Mouse (Mus musculus) urinary bladder, adult 18-20 months (tissue): ENCODE measurements around the gene Dusp1.

Experiments used
- DNase-seq, 2 experiments: peaks; one replicate each; pipeline ENCODE4 v3.0.0; 2022; ENCODE audit warnings: low spot score in 2 of 2, mixed read lengths in 2 of 2

Gene Dusp1

DNA sequence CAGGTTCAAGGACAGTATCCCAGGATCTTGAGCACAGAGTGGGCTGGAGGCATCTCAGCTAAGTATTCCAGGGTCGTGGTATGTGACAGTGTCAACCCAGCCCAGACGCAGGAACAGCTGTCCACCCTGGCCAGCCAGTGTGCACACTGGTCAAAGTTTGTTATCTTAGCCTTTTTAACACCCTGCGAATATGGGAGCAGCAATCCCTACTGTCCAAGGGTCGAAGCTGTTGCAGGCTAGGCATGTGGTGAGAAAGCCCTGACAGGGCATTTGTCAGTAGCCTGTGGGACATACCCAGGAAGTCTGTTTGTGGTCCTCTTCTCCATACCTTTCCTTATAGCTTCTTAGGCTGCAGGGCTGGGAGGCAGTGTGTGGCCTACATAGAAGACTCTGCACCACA, 22.1 kb upstream of the Dusp1 start:
- DNase-seq = no peak

DNA sequence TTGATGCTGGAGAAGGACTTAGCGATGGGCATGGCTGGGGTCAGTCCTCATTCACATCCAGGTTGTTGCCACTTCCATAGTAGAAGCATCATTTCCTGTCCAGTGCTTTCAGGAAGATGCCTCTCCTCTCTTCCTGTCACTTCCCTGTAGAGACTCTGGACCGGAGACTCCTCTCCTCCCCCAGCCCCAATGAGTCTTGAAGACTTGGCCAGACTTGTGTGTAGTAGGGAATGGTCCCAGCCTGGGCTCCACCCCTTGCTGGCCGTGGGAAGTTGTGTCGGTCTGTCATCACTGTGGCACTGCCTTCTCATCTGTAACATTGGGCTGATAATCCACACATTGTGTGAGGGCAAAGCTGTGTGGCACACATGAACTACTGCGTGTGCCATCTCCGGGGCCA, 21.7 kb upstream of the Dusp1 start:
- no peak for DNase-seq

DNA sequence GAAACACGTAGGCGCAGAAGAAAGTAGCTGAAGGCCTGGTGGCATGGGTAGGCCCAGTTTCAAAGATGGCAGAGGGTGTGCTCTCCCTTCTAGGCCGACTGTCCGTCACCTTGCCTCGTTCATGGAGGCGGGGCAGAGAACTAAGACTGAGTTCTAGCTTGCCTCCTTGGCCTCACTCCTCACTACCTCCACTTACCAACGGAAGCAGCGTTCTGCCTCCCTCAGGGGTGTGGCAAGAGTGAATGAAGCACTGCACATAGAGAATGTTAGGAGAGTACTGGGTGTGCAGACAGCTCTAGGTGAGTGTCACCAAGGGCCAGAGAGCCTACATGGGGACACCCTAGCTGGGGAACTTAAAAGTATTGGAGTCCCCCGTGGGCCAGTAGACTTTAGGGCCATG, 21.1 kb upstream of the Dusp1 start:
- no peak for DNase-seq

DNA sequence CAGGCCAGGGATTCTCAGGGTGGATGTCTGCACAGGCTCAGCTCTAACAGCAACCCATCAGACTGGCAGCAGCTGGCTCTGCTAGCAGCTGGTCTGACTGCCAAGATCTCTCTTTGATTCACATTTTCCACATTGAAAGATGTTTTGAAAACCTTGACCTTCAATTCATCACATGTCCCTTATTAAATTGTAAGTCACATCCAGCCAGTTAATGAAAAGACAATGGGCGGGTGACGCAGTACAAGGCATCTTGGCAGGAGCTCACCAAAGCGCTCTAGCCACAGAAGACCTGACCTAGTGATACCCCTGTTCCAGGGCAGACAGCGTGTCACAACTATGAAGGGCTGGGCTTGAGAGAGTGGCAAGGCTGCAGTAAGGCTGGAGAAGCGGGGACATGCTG, 20.4 kb upstream of the Dusp1 start:
- no peak for DNase-seq

DNA sequence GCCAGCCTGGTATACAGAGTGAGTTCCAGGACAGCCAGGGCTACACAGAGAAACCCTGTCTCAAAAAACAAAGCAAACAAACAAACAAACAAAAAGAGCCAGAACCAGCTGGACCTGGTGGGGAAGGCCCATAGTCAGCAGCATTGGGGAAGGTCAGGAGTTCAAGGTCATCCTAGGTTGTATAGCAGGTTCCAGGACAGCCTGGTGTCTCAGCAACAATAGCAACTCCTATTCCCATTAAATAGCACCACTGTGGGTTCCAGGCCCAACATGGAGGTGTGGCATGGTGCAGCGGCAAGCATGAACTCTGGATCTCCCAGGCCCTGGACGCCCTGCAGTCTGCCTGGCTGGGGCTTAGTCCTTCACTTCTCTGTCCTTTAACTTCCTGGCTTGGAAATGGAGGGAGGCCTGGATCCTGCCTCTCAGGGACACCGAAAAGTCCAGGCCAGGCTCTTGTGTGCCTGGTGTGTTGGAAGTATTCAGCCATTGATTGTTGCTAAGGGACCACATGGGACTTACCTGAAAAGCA, 19.0 kb upstream of the Dusp1 start:
- no peak for DNase-seq

DNA sequence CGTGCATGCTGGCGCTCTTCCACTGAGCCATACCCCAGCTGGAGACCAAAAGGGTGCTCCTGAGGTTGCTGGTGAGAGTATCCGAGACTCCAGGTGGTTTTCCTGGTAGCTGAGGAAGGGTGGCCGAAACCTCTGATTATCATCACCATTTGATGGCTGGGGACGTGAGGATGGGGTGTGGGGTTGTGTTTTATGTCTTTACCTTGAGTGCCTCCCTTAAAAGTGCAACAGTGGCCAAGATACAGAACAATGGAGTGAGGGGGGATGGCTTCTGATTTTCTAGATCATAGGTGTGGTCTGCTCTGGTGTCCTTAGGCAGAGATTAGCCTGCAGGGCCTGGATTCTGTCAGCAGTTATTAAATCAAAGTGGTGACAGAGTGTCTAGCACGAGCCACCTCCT, 17.5 kb upstream of the Dusp1 start:
- DNase-seq = no peak

DNA sequence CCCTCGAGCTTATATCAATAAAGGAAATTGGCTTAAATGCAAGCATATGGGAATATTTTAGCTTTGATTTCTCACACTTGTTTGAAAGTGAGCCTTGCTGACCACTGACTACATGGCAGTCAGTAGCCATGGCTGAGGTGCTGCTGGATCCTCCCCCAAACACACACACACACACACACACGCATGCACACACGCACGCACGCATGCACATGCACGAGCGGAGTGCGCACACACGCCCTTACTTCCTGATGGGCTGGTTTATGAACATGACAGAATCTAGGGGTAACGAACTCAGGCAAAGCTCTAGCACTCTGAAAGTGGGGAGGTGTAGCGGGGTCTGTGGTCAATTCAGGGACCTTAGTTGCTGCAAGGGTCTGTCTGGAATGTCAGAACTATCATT, 16.8 kb upstream of the Dusp1 start:
- no peak for DNase-seq

DNA sequence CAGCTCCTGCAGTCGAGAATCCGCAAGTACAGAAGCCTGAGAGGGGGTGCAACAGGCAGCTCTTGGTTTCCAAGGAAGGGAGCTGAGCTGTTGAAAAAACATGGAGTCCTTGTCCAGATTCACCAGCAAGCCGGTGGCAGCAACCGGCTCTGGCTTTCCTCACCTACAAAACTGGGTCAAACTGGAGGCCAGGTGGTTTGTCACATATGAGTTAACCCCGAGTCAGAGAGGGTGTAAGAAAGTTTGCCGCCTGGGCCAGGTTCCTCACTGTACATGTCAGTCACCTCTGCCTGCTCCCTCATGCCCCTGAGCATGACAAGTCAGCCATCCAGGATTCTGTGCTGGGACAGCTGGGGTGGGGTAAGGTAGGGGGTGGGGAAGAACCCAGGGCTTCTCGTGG, 16.2 kb upstream of the Dusp1 start:
- DNase-seq = no peak

DNA sequence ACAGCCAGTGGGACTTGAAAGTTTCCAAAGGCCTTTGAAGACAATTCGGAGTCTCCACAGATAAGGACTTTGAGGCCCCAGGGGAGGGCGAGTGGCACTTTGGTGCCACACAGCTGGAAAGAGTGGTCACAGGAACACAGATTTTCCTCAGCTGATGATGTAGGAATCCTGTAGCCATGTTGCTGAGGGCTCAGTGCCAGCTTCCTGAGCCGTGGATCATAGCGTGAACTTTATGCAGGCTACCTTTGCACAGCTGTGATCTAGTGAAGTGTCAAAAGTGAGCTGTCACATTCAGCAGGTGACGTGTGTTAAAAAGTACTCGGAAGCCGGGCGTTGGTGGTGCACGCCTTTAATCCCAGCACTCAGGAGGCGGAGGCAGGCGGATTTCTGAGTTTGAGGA, 15.4 kb upstream of the Dusp1 start:
- DNase-seq = no peak

DNA sequence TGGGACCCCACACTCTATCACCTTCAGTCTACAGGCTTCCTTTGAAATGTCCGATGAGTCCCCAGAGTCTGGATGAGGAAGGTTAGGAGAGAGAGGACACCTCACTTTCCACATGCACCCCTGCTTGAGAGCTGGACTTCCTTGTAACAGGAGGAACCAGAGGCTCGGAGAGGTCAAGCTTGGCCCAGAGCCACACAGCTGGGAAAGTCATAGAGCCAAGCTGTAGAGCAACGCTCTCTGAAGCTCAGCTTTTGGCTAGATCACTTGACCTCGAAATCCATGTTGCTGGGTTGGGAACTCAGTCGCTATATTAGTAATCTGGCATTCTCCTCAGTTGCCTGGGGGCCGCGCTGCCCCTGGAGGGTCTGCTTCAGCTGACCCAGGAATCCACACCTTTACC, 14.9 kb upstream of the Dusp1 start:
- DNase-seq = no peak

DNA sequence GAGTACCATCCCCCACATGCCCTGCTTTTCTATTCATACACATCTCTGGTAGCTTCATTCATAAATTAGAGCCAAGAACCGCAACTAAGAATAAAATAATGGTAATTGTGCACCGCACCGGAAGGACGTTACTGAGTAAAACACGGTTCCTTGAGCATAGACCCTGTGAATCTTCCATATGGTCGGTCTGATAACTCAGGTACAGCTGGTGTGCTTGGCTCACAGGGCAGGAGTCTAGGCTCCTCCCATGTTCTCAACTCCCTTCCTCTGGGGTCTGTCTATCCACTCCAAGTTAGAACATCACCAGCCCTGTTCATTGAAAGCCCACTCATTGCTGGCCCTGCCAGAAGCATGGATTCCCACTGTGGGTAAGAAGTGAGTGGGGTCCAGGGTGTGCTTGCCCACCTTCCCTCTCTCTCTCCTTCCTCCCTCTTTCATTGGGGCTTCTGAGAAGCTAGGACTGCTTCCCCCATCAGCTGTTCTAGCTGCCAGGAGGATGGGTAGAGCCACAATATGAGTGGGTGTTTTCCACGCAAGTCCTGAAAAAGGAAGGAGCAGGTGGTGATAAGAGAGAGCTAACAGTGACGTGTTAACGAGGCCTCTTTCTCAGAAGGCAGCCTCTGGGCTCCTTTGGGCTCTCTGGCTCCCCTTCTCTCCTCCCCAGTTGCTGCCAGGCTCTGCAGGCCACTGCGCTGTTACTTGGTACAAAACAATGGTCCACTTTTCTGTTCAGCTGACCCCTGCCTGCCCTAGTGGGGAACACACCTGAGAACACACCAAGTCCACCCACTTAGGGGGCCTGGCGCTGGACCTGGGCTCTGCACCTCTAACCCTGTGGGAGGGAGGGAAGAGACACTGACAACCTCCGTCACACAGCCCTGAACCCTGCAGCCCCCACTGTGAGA, 14.1 kb upstream of the Dusp1 start:
- DNase-seq = no peak

DNA sequence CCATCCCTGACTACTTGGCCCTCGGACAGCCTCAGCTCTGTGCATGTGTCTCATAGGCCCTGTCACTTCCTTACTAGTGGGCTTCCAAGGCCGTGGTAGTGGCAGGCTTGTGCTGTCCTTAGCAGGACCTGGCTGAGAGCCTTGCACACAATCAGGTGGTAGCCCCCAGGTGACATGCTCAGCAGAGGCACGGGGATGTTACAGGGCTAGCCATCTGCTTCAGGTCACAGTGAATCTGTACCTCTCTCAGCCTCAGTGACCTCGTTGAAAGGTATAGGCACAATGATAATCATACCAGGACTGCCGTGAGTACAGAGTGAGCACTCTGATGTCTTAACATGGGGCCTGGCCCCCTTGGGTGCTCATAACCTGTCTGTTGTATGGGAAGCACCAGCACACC, 12.8 kb upstream of the Dusp1 start:
- DNase-seq = no peak

DNA sequence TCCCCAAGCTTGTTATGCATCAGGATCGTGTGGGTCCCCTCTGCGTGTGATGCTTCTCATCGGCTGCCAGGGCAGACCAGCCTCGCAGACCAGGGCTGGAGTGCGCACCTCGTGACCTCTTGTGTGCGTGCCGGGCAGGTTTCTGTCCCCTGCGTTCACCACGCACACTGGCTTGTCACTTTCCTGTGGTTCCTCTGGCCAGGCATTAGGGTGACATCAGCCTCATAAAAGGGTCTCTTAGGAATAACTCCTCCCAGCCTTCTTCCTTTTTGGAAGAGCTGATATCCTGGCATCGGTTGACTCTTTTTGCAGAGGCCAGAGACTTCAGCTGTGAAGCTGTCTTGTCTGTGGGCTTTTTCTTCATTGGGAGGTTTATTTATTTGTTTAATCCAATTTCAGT, 12.2 kb upstream of the Dusp1 start:
- no peak for DNase-seq

DNA sequence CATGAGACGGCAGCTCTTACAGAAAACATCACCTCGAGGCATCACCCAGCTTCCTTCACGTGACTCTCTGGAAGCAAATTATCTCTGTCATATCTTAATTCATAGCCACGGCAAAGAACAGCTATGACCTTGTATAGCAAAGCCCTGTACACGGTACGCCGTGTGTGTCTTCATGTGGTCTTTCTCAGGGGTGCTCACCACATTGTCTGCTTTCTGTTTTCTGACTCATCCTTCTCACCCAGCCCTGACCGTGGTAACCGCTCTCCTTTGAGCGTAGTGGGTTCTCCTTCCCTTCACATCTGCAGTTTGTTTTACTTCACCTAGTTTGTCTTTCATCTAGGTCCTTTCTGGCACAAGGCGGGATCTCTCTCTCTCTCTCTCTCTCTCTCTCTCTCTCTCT, 10.3 kb upstream of the Dusp1 start:
- no peak for DNase-seq

DNA sequence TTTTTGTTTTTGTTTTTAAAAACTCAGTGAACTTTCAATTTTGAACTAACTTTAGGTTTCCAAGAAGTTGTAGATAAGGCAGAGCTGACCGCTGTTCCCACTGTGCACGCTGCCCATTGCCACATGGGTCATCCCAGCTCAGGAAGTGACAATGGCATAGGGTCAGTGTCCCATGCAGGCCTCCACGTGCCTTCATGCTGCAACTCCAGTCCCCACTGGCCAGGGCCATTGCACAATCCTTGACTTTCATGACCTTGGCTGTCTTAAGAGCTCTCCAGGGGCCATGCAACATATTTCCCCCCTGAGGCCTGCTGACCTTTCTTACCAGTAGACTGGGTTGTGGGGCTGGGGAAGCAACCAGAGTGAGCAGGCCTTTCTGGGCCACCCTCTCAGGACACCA, 9.4 kb upstream of the Dusp1 start:
- DNase-seq = no peak

DNA sequence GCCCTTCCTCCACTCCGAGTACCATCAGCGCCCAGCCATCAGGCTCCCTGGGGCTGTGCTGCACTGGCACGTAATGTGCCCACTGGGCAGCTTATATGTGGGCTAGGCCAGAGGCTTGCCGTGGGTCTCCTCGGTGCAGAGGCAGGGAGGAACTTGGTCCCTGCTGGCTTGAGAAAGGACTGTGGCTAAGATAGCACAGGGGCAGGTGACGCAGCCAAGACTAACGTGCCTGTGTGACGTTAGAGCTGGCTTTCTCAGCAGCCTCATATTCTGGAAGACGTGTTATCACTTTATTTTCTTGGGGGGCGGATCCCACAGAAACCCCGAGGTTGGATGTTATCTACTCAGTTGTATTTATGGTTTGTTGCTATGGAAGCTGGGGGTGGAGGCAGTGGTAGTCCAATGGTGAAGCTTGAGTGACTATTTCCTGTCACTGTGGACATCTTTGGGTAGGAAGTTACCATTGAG, 8.8 kb upstream of the Dusp1 start:
- DNase-seq = no peak

DNA sequence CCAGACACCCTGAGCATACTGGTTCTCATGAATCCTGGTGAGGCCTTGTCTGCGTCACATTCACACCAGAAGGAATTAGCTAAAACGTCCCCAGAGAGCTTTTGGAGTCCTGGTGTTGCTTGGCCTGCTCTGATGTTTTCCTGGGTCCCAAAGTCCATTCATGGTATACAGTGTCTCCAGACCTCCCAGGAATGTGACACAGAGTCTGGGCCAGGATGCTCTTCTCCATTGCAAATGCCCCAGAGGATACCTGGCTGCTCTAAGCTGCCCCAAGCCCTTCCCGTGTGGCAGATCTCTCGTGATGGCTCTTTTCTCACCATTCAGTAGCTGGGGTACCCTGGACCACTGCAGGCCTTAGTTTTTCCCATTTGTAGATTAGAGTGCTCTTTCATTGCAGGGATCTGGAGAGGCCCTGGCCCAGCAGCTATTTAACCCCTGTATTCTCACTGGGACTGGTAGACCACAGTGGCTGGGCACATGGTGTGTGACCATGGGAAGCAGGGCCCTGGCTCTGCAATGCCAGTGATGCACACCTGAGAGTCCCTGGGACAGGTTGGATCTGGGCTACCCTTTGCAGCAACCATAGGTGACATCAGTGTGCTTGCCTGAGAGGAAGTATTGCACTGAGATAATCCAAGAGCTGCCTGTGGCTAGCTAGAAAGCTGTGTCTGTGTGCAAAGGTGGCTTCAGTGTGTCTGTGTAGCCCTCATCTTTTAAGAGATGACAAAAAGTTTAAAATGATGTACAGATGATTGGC, 7.8 kb upstream of the Dusp1 start:
- no peak for DNase-seq

DNA sequence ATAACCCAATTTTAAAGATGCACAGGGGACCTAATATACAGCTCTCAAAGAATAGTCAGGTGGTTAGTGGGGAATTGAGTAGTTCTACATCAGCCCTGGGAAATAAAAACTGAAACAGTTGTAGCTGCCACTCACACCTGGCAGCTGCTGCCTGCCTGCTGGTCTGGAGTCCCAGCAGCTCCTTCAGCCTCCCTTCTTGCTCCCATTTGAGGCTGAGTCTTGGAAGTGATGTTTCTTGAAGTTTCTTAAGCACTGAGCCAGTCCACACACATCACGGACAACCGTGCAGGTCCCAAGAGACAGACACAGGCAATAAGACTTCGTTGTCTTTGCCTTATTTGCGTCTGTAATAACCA, 5.9 kb upstream of the Dusp1 start:
- no peak for DNase-seq

DNA sequence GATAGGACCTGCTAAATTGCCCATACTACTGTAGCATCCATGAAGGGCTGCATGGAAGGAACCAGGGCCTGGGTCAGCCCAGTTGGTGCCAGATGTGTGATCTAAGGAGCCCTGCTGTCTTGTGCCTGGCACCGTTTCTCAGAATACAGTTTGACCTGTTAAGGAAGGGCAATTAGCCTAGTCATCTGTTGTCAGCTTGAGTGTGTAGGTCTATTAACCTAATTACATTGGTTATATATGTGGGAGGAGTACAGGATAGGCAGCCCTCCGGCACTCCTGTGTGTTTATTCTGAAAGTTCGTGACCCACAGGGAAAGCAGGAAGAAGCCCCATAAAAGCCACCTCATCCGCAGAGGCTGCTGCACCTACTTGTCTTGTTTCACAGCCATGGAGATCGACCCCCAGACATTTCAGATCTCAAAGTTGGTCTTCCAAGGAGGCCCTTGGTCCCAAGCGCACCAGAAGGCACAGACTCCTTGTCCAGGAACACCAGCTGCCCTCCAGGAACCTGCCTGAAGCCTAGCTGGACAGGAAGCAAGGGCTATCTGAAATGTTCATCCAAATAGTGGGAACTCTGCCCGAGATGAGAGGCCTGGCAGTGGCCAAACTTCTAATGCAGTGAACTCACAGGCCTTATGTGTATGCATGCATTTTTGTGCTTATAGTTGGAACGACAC, 5.4 kb upstream of the Dusp1 start:
- no peak for DNase-seq

DNA sequence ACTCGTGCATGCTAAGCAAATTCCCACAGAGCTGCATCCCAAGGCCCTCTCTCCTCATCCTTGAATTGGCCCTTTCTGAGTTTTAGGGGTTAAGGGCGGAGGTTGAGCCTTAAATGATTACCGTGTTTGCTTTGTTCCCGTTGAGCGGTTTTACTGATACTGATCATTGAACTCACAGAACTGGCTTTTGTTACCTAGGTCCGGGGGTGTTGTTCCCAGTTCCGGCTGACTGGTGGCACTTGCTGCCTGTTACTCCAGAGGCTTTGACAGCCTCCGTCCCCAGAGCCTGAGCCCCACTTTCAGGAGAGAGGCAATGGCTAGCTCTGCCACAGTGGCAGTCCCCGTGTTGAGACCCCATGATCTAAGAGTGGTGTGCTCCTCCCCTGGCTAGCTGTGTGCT, 2.5 kb upstream of the Dusp1 start:
- DNase-seq = peak in 1 of 2 experiments; percentile 60

DNA sequence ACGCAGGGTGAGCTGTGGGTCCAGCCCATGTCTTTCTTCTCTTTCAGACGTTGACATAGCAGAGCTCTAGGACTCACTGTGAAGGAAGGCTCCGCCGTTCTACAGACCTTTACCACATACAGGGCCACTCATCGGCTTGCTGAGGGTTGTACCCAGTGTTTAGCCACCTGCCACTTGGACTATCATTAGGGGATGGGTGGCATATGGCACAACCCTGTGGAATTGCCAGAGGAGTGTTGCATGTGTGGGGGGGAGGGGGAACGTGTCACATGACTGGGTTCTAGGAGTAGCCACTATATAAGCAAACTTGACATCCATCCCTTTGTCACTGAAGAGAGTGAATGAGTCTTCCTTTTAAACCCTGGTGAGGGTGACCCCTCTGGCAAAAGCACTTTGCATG, 1.5 kb upstream of the Dusp1 start:
- DNase-seq = no peak

DNA sequence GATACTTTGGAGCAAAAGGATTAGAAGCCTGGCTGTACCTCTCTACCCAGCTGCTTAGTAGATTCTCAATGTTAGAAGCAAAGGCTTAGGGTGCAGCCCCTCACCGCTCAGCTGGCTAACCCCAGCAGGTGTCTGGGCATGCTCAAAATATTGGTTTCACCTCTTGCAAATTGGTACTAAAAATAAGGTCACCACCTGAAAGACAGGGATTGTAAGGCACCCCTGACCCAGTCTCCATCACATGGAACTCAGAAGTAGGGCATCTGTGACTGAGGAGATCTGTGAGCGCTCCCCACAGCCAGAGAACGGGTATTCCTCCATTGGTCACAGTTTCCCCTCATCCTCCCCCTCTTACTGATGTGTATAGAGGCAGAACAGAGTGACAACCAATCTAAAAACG, 364 bp upstream of the Dusp1 start:
- no peak for DNase-seq

DNA sequence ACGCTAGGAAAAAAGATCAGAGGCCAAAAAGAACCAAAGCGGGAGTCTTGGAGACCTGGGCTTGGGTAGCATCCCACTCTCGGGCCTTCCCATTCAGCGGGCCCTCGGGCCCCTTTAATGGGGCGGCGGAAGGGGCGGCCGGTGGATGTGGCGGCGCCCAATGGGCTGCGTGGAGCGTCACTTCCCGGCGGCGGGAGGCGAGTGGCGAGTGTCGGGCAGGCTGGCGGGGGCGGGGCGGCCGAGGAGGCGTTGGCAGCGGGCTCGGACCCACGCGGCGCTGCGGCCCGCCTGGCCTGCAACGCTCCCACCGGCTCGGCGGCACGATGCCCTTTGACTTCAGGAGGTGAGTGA, 663 bp downstream of the Dusp1 start, which contains the start of gene Ergic1:
TSS of gene Ergic1 (plus strand) at position 200 of the 351 bp plus-strand sequence.
- DNase-seq = peak; percentile 80 to 86
